Mouse (Mus musculus): Measurements from ENCODE around the gene Lrrc7.

GRCm38 (mm10) chr3:158310391-158310790, 251.6 kb downstream of the Lrrc7 start:
- no peak for TF ChIP-seq EP300 (IDR thresholded peaks at IDR 0.05; ENCODE audit: low read length)
- no peak for TF ChIP-seq TBP (conservative IDR thresholded peaks at IDR 0.05; ENCODE audit: low read depth, low read length)
- no peak for TF ChIP-seq UBTF (IDR thresholded peaks at IDR 0.05; ENCODE audit: low read depth, low read length)
- no peak for TF ChIP-seq POLR2A (IDR thresholded peaks at IDR 0.05; ENCODE audit: low read depth, low read length)
- TF ChIP-seq CTCF (conservative IDR thresholded peaks at IDR 0.05 in 1 of 2, IDR thresholded peaks at IDR 0.05 in 1 of 2; ENCODE audit: low read depth in 2 of 2, low read length in 2 of 2) = no peak
- no peak for TF ChIP-seq IRF4 (IDR thresholded peaks at IDR 0.05; ENCODE audit: low read depth, low read length)
- TF ChIP-seq E2F4 (IDR thresholded peaks at IDR 0.05; ENCODE audit: insufficient replicate concordance, low read depth, low read length) = no peak
- TF ChIP-seq MAZ (IDR thresholded peaks at IDR 0.05; ENCODE audit: low read depth, low read length) = no peak
- no peak for TF ChIP-seq BHLHE40 (IDR thresholded peaks at IDR 0.05; ENCODE audit: low read depth, low read length)
- no peak for TF ChIP-seq MAX (IDR thresholded peaks at IDR 0.05; ENCODE audit: low read length)
- no peak for TF ChIP-seq USF1 (IDR thresholded peaks at IDR 0.05; ENCODE audit: low read depth, low read length)
- TF ChIP-seq ETS1 (conservative IDR thresholded peaks at IDR 0.05; ENCODE audit: low read depth, low read length) = no peak

All from CH12.LX (cell line).